In genomic region chr2:160364666-160365065, GRCm38 (mm10) we compare ENCODE assay signal across 9 mouse cellular contexts. TPM values are rescaled to one million over a fixed set of nuclear protein-coding genes. Genes with fewer than 3 reads are reported as not detected.
A peak's percentile ranks its signal among the peaks of the same experiment; 100 is the strongest.
DNase-seq lines count a peak whose midpoint lies in the region; ATAC-seq lines count a peak whose summit lies in the region.
"Had no signal": no experiment of that assay in that cellular context is flagged by ENCODE, and none has a peak within 500 bp of the region (broad histone marks: within the 10 kb centered on the region; RNA-seq: fewer than 3 reads in every experiment).

No protein-coding gene starts in this region.

- no peak overlapping the region for H3K27ac ChIP-seq in kidney, embryonic 14.5 days (ENCODE audit: low read depth, low read length)
- no peak overlapping the region for H3K27ac ChIP-seq in hindbrain, embryonic 12.5 days
- H3K27ac ChIP-seq in midbrain, embryonic 11.5 days (ENCODE audit: low read depth, low read length) = no peak overlapping the region

- no peaks in the 10 kb centered on the region for H3K9me3 ChIP-seq in kidney, embryonic 14.5 days (ENCODE audit: control insufficient read depth, low read length)
- no peaks in the 10 kb centered on the region for H3K9me3 ChIP-seq in hindbrain, embryonic 12.5 days (replicated peaks)
- H3K9me3 ChIP-seq in midbrain, embryonic 11.5 days (ENCODE audit: control insufficient read depth, low read length) = no peaks in the 10 kb centered on the region

- no peak for ATAC-seq in kidney, embryonic 14.5 days (ENCODE audit: low FRiP score, low TSS enrichment)
- ATAC-seq in hindbrain, embryonic 12.5 days (ENCODE audit: low FRiP score) = no peak
- ATAC-seq in midbrain, embryonic 11.5 days (ENCODE audit: low FRiP score) = no peak

- H3K27me3 ChIP-seq in kidney, embryonic 14.5 days (ENCODE audit: control insufficient read depth, insufficient read depth, low read length) = peaks cover 55% of the 10 kb centered on the region
- H3K27me3 ChIP-seq in hindbrain, embryonic 12.5 days = peaks cover 73% of the 10 kb centered on the region
- peaks cover 74% of the 10 kb centered on the region for H3K27me3 ChIP-seq in midbrain, embryonic 11.5 days (ENCODE audit: control insufficient read depth, insufficient read depth, low read length)

- no peak overlapping the region for H3K9ac ChIP-seq in kidney, embryonic 14.5 days (ENCODE audit: low read depth, low read length)
- no peak overlapping the region for H3K9ac ChIP-seq in hindbrain, embryonic 12.5 days
- no peak overlapping the region for H3K9ac ChIP-seq in midbrain, embryonic 11.5 days (ENCODE audit: low read length)

- H3K4me3 ChIP-seq in kidney, embryonic 14.5 days (ENCODE audit: low read length) = peak overlapping the region; percentile 58
- peak overlapping the region; percentile 58 for H3K4me3 ChIP-seq in hindbrain, embryonic 12.5 days
- H3K4me3 ChIP-seq in midbrain, embryonic 11.5 days (ENCODE audit: low read depth, low read length) = peak overlapping the region; percentile 50

- H3K4me2 ChIP-seq in kidney, embryonic 14.5 days (replicated peaks; ENCODE audit: low read depth, low read length) = peak overlapping the region; percentile 97
- peak overlapping the region; percentile 96 for H3K4me2 ChIP-seq in hindbrain, embryonic 12.5 days (replicated peaks)
- peak overlapping the region; percentile 92 for H3K4me2 ChIP-seq in midbrain, embryonic 11.5 days

- no peak for DNase-seq in kidney, adult 9 months
- peak; percentile 42 for DNase-seq in embryo, embryonic 9.5 days (ENCODE audit: extremely low spot score)
- peak; percentile 93 for DNase-seq in midbrain, embryonic 11.5 days (ENCODE audit: low spot score, missing footprints)
- DNase-seq in right cerebral cortex, postnatal 10 days (ENCODE audit: low spot score in 2 of 2) = no peak
- DNase-seq in cerebellum, postnatal 4 days (ENCODE audit: low spot score in 2 of 2) = no peak
- no peak for DNase-seq in frontal cortex, postnatal 10 days (ENCODE audit: low spot score in 2 of 2)
- DNase-seq: cerebellum, adult 11-12 months had no signal

- peaks cover 10% of the 10 kb centered on the region; the same call in 1 of the 2 replicates for H3K4me1 ChIP-seq in kidney, embryonic 14.5 days (ENCODE audit: control insufficient read depth, insufficient read depth, low read length)
- peaks cover 43% of the 10 kb centered on the region for H3K4me1 ChIP-seq in hindbrain, embryonic 12.5 days
- peaks cover 17% of the 10 kb centered on the region for H3K4me1 ChIP-seq in midbrain, embryonic 11.5 days (ENCODE audit: control insufficient read depth, insufficient read depth, low read length)

- 2% methylated on average over 12 of the region's 12 CpGs for WGBS in kidney, embryonic 14.5 days
- 2% methylated on average over 12 of the region's 12 CpGs for WGBS in hindbrain, embryonic 12.5 days
- WGBS in midbrain, embryonic 11.5 days = under 1% methylated on average over 12 of the region's 12 CpGs

- no peaks in the 10 kb centered on the region for H3K36me3 ChIP-seq in kidney, embryonic 14.5 days (ENCODE audit: control insufficient read depth, insufficient read depth, low read length)
- H3K36me3 ChIP-seq in hindbrain, embryonic 12.5 days = no peaks in the 10 kb centered on the region
- H3K36me3 ChIP-seq in midbrain, embryonic 11.5 days (ENCODE audit: control insufficient read depth, insufficient read depth, low read length) = no peaks in the 10 kb centered on the region

RNA-seq across cellular contexts. Expression of gene Mafb, which starts 2.2 kb away (rescaled TPM):
- 23.0 and 33.2 TPM in 2 replicates for polyA plus RNA-seq in kidney, embryonic 14.5 days (2014; fragmentation: Nextera tagmentation; extraction: Ambion mirVana)
- 17.9 and 23.9 TPM in 2 replicates for polyA plus RNA-seq in hindbrain, embryonic 12.5 days (2016; fragmentation: Nextera tagmentation; extraction: Ambion mirVana)
- polyA plus RNA-seq in midbrain, embryonic 11.5 days (2014; fragmentation: Nextera tagmentation; extraction: Ambion mirVana) = 3.2 and 3.4 TPM in 2 replicates

RNA-seq across cellular contexts. Expression of gene Gm826, which starts 30.7 kb away (rescaled TPM):
- polyA plus RNA-seq in kidney, embryonic 14.5 days (2014; fragmentation: Nextera tagmentation; extraction: Ambion mirVana) = 0.37 and 0.73 TPM in 2 replicates
- not detected in 2 replicates for polyA plus RNA-seq in hindbrain, embryonic 12.5 days (2016; fragmentation: Nextera tagmentation; extraction: Ambion mirVana)
- not detected in 2 replicates for polyA plus RNA-seq in midbrain, embryonic 11.5 days (2014; fragmentation: Nextera tagmentation; extraction: Ambion mirVana)

Comparison
In these comparisons a context has a peak if more than half of its experiments do, and no peak if none do; other contexts are left out.
1. DNase-seq: peak in embryo, embryonic 9.5 days (single experiment) and midbrain, embryonic 11.5 days (single experiment); none in kidney, adult 9 months (single experiment), right cerebral cortex, postnatal 10 days (0 of 2), cerebellum, postnatal 4 days (0 of 2) and frontal cortex, postnatal 10 days (0 of 2).
2. Peak in every context shown above with its lines, with median percentiles within 50 percentile points of each other: H3K4me2 ChIP-seq and H3K4me3 ChIP-seq.